Mouse (Mus musculus): ENCODE measurements around the gene Ppargc1a. TPM values are rescaled to one million over a fixed set of nuclear protein-coding genes. Genes with fewer than 3 reads are reported as not detected.

Ppargc1a gene
- polyA plus RNA-seq, 1 experiment from 2014 or later, result 3.3 TPM

DNA sequence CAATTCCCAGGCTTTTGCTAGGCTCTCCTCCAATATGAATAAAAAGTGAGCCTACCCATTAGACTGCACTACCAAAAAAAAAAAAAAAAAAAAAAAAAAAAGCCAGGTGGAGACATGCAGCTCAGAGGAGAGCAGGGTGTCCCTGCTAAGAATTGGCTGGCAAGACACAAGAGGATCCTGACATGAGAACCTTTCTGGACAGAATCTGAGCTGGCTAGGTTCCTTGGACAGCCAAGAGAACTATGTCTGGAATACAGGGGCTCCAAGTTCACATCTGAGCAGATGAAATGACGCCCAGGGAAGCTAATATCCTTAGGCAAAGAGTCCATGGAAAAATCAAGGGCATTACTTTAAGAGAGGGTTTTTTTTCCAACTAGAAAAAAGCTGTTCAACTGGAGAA, 33.1 kb downstream of the Ppargc1a start:
- ATAC-seq (ENCODE audit: low FRiP score) (no peak), DNase-seq (ENCODE audit: low spot score, missing footprints) (no peak)
- no peak overlapping the region for H3K27ac ChIP-seq (ENCODE audit: low read depth, low read length)
- H3K27me3 ChIP-seq (ENCODE audit: control insufficient read depth, insufficient read depth, low read length), result no peaks in the 10 kb centered on the region
- H3K4me3 ChIP-seq (ENCODE audit: low read depth, low read length), result no peak overlapping the region
- H3K36me3 ChIP-seq (ENCODE audit: control insufficient read depth, insufficient read depth, low read length), result no peaks in the 10 kb centered on the region
- no peak overlapping the region for H3K4me2 ChIP-seq
- WGBS, result 90% methylated on average over 1 of the region's 1 CpGs
- no peaks in the 10 kb centered on the region for H3K4me1 ChIP-seq (ENCODE audit: control insufficient read depth, insufficient read depth, low read length)
- no peaks in the 10 kb centered on the region for H3K9me3 ChIP-seq (ENCODE audit: control insufficient read depth, low read length)
- H3K9ac ChIP-seq (ENCODE audit: low read length), result no peak overlapping the region

DNA sequence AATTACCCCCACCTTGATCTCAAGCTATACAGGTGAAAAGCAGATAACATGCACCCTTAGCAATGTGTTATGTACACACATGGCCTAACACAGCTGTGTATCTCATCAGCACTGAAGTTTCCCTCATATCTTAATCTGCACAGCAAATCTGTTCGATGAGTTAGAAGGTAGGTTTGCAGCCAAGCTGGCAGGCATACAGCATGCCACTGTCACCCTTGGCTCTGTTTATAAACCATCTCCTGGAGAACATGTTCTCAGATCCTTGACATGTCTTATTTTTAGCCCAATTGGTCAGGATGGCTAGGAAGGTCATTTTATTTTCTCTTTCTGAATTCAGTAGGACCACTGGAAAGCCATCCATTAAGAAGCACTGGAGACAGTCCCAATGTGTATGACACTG, 36.2 kb downstream of the Ppargc1a start:
- Histone ChIP-seq H3K9me3 (ENCODE audit: control insufficient read depth, low read length) (no peaks in the 10 kb centered on the region), H3K27me3 (ENCODE audit: control insufficient read depth, insufficient read depth, low read length) (no peaks in the 10 kb centered on the region), H3K27ac (ENCODE audit: low read depth, low read length) (no peak overlapping the region), H3K36me3 (ENCODE audit: control insufficient read depth, insufficient read depth, low read length) (no peaks in the 10 kb centered on the region), H3K4me3 (ENCODE audit: low read depth, low read length) (no peak overlapping the region), H3K9ac (ENCODE audit: low read length) (no peak overlapping the region), H3K4me1 (ENCODE audit: control insufficient read depth, insufficient read depth, low read length) (no peaks in the 10 kb centered on the region), H3K4me2 (no peak overlapping the region)
- peak; percentile 39 for DNase-seq (ENCODE audit: low spot score, missing footprints)
- WGBS, result 97% methylated on average over 1 of the region's 1 CpGs
- no peak for ATAC-seq (ENCODE audit: low FRiP score)

DNA sequence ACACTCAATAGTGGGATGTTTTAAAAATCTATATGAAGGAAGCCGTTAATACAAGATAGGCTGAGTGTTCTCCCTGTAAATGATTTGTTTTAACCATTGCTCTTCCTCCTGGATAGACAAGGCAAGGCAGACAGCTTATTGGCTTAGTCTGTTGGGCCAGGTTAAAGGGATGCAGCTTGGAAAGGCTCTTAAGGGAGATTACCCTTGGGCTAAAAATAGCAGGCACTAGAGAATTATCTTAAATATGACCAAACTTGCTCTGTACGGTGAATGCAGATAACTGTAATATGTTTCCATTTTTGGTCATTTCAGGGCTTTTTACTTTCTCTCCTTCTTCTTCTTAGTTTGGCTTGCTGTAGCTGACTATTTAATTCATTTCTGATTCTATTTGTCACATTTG, 38.1 kb downstream of the Ppargc1a start:
- Histone ChIP-seq H3K9ac (ENCODE audit: low read length) (no peak overlapping the region), H3K4me3 (ENCODE audit: low read depth, low read length) (no peak overlapping the region), H3K27me3 (ENCODE audit: control insufficient read depth, insufficient read depth, low read length) (no peaks in the 10 kb centered on the region), H3K9me3 (ENCODE audit: control insufficient read depth, low read length) (no peaks in the 10 kb centered on the region), H3K36me3 (ENCODE audit: control insufficient read depth, insufficient read depth, low read length) (no peaks in the 10 kb centered on the region), H3K4me2 (no peak overlapping the region), H3K27ac (ENCODE audit: low read depth, low read length) (no peak overlapping the region), H3K4me1 (ENCODE audit: control insufficient read depth, insufficient read depth, low read length) (no peaks in the 10 kb centered on the region)
- WGBS, result 86% methylated on average over 2 of the region's 2 CpGs
- peak; percentile 44 for DNase-seq (ENCODE audit: low spot score, missing footprints)
- no peak for ATAC-seq (ENCODE audit: low FRiP score)

DNA sequence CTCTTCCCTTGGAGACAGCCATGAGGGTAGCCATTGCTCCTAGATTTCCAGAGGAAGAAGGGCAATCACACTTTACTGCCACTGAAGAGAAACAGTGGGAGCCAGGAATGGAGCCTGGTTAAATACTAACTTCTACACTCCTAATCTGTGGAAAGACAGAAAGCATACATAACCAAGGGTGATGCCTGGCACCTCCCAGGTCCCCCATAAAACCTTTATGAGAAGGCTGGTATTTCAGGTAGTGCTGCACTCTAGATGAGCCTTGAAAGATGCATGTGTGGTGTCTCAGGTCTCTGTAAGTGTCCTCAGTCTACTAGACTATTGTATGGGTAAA, 39.4 kb downstream of the Ppargc1a start:
- Histone ChIP-seq H3K9me3 (ENCODE audit: control insufficient read depth, low read length) (no peaks in the 10 kb centered on the region), H3K9ac (ENCODE audit: low read length) (no peak overlapping the region), H3K4me2 (no peak overlapping the region), H3K27me3 (ENCODE audit: control insufficient read depth, insufficient read depth, low read length) (no peaks in the 10 kb centered on the region), H3K27ac (ENCODE audit: low read depth, low read length) (no peak overlapping the region), H3K4me3 (ENCODE audit: low read depth, low read length) (no peak overlapping the region), H3K4me1 (ENCODE audit: control insufficient read depth, insufficient read depth, low read length) (no peaks in the 10 kb centered on the region), H3K36me3 (ENCODE audit: control insufficient read depth, insufficient read depth, low read length) (no peaks in the 10 kb centered on the region)
- ATAC-seq (ENCODE audit: low FRiP score) (no peak), DNase-seq (ENCODE audit: low spot score, missing footprints) (no peak)

DNA sequence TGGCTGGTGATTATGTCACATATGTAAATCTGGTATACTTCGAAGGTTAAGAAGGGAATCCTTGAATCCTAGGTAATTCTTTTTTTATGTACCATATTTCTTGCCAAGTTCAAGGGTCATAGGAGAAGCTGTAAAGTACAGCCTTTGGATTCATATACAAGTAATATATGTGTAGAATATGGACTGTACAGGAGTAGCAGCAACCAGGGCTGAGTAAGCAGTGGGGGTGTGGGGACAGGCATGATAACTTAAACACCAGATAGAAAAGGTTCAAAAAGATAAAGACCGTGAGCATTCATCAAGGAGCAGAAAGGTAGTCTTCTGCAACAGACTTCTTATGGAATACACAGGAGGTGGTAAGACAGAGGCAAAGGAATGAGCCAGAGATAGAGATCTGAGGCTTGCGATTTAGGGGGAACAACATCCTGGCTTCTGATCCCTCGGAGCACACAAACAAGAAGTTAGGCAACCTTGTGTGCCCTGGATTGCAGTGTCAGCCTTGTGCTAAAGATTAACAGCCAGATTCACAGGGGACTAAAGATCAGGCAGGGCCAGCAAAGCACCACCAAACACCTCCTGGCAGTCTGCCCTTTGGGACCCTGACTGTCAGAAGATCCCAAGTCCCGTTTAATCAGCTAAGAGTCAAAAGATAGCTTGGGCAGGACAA, 39.9 kb downstream of the Ppargc1a start:
- DNase-seq (ENCODE audit: low spot score, missing footprints) (peak; percentile 79), ATAC-seq (ENCODE audit: low FRiP score) (no peak)
- Histone ChIP-seq H3K4me3 (ENCODE audit: low read depth, low read length) (no peak overlapping the region), H3K4me1 (ENCODE audit: control insufficient read depth, insufficient read depth, low read length) (no peaks in the 10 kb centered on the region), H3K36me3 (ENCODE audit: control insufficient read depth, insufficient read depth, low read length) (no peaks in the 10 kb centered on the region), H3K9me3 (ENCODE audit: control insufficient read depth, low read length) (no peaks in the 10 kb centered on the region), H3K27me3 (ENCODE audit: control insufficient read depth, insufficient read depth, low read length) (no peaks in the 10 kb centered on the region), H3K9ac (ENCODE audit: low read length) (no peak overlapping the region), H3K4me2 (no peak overlapping the region), H3K27ac (ENCODE audit: low read depth, low read length) (no peak overlapping the region)
- WGBS, result 79% methylated on average over 5 of the region's 5 CpGs

DNA sequence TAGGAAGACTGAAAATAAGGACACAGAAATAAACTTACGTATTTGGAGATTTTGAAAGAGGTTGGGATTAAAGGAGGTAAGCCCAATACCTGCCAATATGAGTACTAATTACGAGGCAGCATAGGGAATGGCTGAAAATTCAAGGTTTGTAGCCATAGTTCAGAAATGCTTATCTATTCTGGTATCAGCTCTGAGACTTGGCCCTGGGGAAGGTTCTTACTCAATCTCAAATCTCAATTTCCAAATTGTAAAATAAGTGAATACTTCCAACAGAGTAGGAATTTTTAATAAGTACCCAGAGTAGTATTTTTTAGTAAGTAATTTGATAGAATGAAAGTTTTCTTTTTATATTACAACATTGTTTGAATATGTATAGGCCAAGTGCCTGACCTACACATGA, 41.7 kb downstream of the Ppargc1a start:
- H3K9me3 ChIP-seq (ENCODE audit: control insufficient read depth, low read length), result no peaks in the 10 kb centered on the region

DNA sequence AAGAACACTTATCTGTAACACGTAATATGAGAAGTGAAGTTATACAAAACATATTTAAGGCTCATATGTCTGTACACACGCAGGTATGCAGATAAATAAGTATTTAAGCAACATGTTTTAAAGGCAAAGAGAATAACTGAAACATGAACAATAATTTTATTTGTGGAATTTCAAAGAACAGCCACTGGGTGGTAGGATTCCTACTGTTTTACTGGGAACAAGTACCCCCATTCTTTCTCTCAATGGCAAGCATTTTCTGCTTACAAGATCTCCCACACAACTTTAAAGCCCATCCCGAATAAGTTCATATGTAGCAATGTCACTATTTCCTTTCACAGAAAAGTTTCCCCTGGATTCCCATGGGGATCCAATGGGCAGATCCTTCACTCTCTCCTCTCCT, 46.7 kb downstream of the Ppargc1a start:
- Histone ChIP-seq H3K9me3 (ENCODE audit: control insufficient read depth, low read length) (no peaks in the 10 kb centered on the region), H3K27me3 (ENCODE audit: control insufficient read depth, insufficient read depth, low read length) (no peaks in the 10 kb centered on the region), H3K4me2 (no peak overlapping the region), H3K27ac (ENCODE audit: low read depth, low read length) (no peak overlapping the region), H3K4me3 (ENCODE audit: low read depth, low read length) (no peak overlapping the region), H3K36me3 (ENCODE audit: control insufficient read depth, insufficient read depth, low read length) (no peaks in the 10 kb centered on the region), H3K9ac (ENCODE audit: low read length) (no peak overlapping the region), H3K4me1 (ENCODE audit: control insufficient read depth, insufficient read depth, low read length) (no peaks in the 10 kb centered on the region)
- DNase-seq (ENCODE audit: low spot score, missing footprints) (no peak), ATAC-seq (ENCODE audit: low FRiP score) (no peak)
- 83% methylated on average over 3 of the region's 3 CpGs for WGBS

More for the DNA sequence above, 41.7 kb downstream of the Ppargc1a start:
- no peak overlapping the region for H3K4me2 ChIP-seq
- H3K4me3 ChIP-seq (ENCODE audit: low read depth, low read length), result no peak overlapping the region
- H3K36me3 ChIP-seq (ENCODE audit: control insufficient read depth, insufficient read depth, low read length), result no peaks in the 10 kb centered on the region
- no peak overlapping the region for H3K9ac ChIP-seq (ENCODE audit: low read length)
- no peaks in the 10 kb centered on the region for H3K4me1 ChIP-seq (ENCODE audit: control insufficient read depth, insufficient read depth, low read length)
- ATAC-seq (ENCODE audit: low FRiP score), result no peak
- WGBS, result 94% methylated on average over 2 of the region's 2 CpGs
- no peak overlapping the region for H3K27ac ChIP-seq (ENCODE audit: low read depth, low read length)
- peak; percentile 75 for DNase-seq (ENCODE audit: low spot score, missing footprints)
- no peaks in the 10 kb centered on the region for H3K27me3 ChIP-seq (ENCODE audit: control insufficient read depth, insufficient read depth, low read length)

DNA sequence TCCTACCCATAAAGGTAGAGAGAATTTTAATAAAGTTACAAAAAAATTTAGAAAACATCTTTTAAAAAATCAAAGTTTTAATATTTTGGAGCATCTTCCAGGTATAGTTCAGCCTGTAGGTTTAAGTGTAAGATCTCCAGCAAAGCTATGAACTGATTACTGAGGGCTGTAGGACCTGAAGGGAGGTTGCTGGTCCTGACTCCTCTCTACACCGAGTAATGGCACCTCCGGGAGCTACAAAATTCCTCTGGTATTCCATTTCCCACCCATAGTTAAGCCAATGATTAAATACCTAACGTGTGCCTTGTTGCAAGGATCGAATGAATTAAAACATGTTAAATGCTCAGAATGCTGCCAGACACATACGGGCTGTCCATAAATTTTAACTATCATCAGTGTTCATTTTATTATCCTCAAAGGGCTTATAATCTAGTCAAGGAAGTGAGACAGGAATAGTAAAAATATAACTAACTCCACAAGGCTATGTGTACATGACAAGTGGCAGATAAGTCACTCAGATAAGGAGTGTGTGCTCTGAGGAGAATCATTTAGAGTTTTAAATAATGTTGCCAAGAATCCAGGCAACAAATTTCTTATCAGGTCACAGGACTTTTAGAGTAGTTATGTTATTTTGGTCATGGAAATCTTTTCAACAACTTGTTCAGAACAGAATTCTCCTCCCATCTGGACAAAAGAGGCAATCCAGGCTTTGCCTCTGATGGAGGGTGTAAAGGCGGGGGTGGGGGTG, 49.9 kb downstream of the Ppargc1a start:
- no peak for ATAC-seq (ENCODE audit: low FRiP score)
- no peaks in the 10 kb centered on the region for H3K9me3 ChIP-seq (ENCODE audit: control insufficient read depth, low read length)
- no peak overlapping the region for H3K4me2 ChIP-seq
- H3K9ac ChIP-seq (ENCODE audit: low read length), result no peak overlapping the region
- H3K4me3 ChIP-seq (ENCODE audit: low read depth, low read length), result no peak overlapping the region
- H3K27me3 ChIP-seq (ENCODE audit: control insufficient read depth, insufficient read depth, low read length), result no peaks in the 10 kb centered on the region
- WGBS, result 90% methylated on average over 6 of the region's 6 CpGs
- no peak for DNase-seq (ENCODE audit: low spot score, missing footprints)
- no peak overlapping the region for H3K27ac ChIP-seq (ENCODE audit: low read depth, low read length)
- H3K4me1 ChIP-seq (ENCODE audit: control insufficient read depth, insufficient read depth, low read length), result no peaks in the 10 kb centered on the region
- no peaks in the 10 kb centered on the region for H3K36me3 ChIP-seq (ENCODE audit: control insufficient read depth, insufficient read depth, low read length)

DNA sequence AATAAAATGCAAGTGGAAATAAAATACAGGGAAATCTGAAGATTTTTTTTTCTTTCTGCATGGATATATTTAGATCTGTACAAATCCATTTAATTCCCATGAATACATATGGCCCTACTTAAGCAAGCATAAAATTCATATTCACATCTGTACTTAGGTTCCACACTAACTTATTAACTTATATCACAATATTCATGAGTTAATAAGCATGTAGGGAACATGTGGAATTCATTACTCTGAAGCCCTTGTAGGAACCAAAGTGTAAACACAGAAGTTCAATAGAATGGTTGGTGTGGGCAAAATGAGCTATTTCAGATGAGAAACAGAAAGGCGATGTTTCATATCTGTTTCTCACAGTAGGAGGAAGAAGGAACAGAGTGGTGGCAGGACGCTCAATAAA, 62.9 kb downstream of the Ppargc1a start:
- H3K4me3 ChIP-seq (ENCODE audit: low read depth, low read length), result no peak overlapping the region
- H3K27me3 ChIP-seq (ENCODE audit: control insufficient read depth, insufficient read depth, low read length), result no peaks in the 10 kb centered on the region
- ATAC-seq (ENCODE audit: low FRiP score) (no peak), DNase-seq (ENCODE audit: low spot score, missing footprints) (no peak)
- H3K9me3 ChIP-seq (ENCODE audit: control insufficient read depth, low read length), result no peaks in the 10 kb centered on the region
- no peaks in the 10 kb centered on the region for H3K4me1 ChIP-seq (ENCODE audit: control insufficient read depth, insufficient read depth, low read length)
- H3K36me3 ChIP-seq (ENCODE audit: control insufficient read depth, insufficient read depth, low read length), result no peaks in the 10 kb centered on the region
- H3K9ac ChIP-seq (ENCODE audit: low read length), result no peak overlapping the region
- H3K27ac ChIP-seq (ENCODE audit: low read depth, low read length), result no peak overlapping the region
- 89% methylated on average over 2 of the region's 2 CpGs for WGBS
- no peak overlapping the region for H3K4me2 ChIP-seq
